Comparison of ENCODE assay signal across 21 mouse cellular contexts in the genomic region with DNA sequence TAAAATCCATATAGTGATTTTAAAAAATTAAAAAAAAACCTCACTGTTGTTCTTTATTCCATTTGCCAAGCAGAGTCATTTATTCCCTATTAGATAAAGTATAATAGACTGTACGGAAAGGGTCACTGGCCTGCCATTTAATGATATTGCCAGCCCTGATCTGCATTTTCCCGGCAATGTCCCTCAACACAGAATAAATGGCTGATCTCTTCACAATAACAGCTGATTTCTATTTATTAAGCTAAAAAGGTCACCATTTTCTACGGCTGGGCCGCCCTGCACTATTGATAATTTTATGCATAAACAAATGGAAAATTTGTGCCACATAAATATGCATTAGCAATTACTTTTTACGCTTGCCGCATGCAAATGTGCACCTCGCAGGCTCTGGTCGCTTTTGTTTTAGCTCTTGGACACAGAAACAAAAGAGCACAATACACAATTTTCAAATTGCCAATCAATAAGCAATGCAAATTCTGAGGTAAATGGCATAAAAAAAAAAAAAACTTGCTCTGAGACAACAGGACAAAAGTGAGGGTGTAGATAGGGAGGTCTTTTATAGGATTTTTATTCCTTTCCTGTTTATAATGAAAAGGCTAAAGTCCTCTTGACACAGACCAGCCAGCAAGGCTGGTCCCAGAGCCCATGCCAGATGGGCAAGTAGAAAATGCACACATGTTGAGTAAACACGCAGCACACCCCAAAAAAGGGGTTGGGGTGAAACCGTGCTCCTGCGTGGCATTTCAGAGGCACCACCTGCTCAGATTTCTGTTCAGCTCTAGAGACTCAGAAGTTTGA.
DNase-seq lines count a peak whose midpoint lies in the region; ATAC-seq lines count a peak whose summit lies in the region.
"Had no signal": no experiment of that assay in that cellular context is flagged by ENCODE, and none has a peak within 500 bp of the region (broad histone marks: within the 10 kb centered on the region; RNA-seq: fewer than 3 reads in every experiment).

No protein-coding gene starts in this region.

- no peak for ATAC-seq in lung, embryonic 16.5 days (ENCODE audit: low read depth)
- ATAC-seq in forebrain, embryonic 16.5 days, result peak; percentile 64
- no peak for ATAC-seq in liver, embryonic 15.5 days (ENCODE audit: insufficient read depth)
- no peak for ATAC-seq in neural tube, embryonic 15.5 days (ENCODE audit: low FRiP score)

- 0 out of 2 replicates have a peak, but pooled peaks cover 3% of the 10 kb centered on the region for H3K4me1 ChIP-seq in lung, embryonic 16.5 days (replicated peaks; ENCODE audit: control insufficient read depth, insufficient read depth, low read length)
- H3K4me1 ChIP-seq in forebrain, embryonic 16.5 days (replicated peaks; ENCODE audit: control insufficient read depth, insufficient read depth, low read length), result peaks cover 12% of the 10 kb centered on the region
- no peaks in the 10 kb centered on the region for H3K4me1 ChIP-seq in liver, embryonic 15.5 days (replicated peaks)
- H3K4me1 ChIP-seq in neural tube, embryonic 15.5 days, result 0 out of 2 replicates have a peak, but pooled peaks cover 4% of the 10 kb centered on the region
- no peaks in the 10 kb centered on the region for H3K4me1 ChIP-seq in limb, embryonic 10.5 days
- H3K4me1 ChIP-seq: limb, embryonic 13.5 days had no signal

- no peaks in the 10 kb centered on the region for H3K27me3 ChIP-seq in lung, embryonic 16.5 days (ENCODE audit: control insufficient read depth, insufficient read depth, low read depth, low read length)
- no peaks in the 10 kb centered on the region for H3K27me3 ChIP-seq in forebrain, embryonic 16.5 days (replicated peaks; ENCODE audit: control insufficient read depth, insufficient read depth, low read length)
- no peaks in the 10 kb centered on the region for H3K27me3 ChIP-seq in liver, embryonic 15.5 days
- no peaks in the 10 kb centered on the region for H3K27me3 ChIP-seq in neural tube, embryonic 15.5 days (replicated peaks)
- no peaks in the 10 kb centered on the region for H3K27me3 ChIP-seq in limb, embryonic 10.5 days (ENCODE audit: low read depth, poor library complexity, severe bottlenecking)
- H3K27me3 ChIP-seq: CH12.LX; limb, embryonic 13.5 days had no signal

- H3K9ac ChIP-seq in lung, embryonic 16.5 days (ENCODE audit: low read length), result no peak overlapping the region
- H3K9ac ChIP-seq in forebrain, embryonic 16.5 days (replicated peaks; ENCODE audit: low read depth, low read length), result no peak overlapping the region
- H3K9ac ChIP-seq in liver, embryonic 15.5 days, result no peak overlapping the region
- H3K9ac ChIP-seq in neural tube, embryonic 15.5 days (replicated peaks), result no peak overlapping the region
- H3K9ac ChIP-seq: limb, embryonic 13.5 days had no signal

- 0 out of 2 replicates have a peak overlapping the region, but pooled peaks have one; percentile 10 for H3K27ac ChIP-seq in lung, embryonic 16.5 days (ENCODE audit: low read length)
- H3K27ac ChIP-seq in forebrain, embryonic 16.5 days (ENCODE audit: low read length), result peak overlapping the region; percentile 38; the same call in 1 of the 2 replicates
- peak overlapping the region; percentile 57 for H3K27ac ChIP-seq in liver, embryonic 15.5 days (replicated peaks)
- no peak overlapping the region for H3K27ac ChIP-seq in neural tube, embryonic 15.5 days (replicated peaks)
- no peak overlapping the region for H3K27ac ChIP-seq in limb, embryonic 10.5 days
- H3K27ac ChIP-seq: limb, embryonic 13.5 days had no signal

- H3K4me2 ChIP-seq in lung, embryonic 16.5 days (ENCODE audit: low read depth, low read length), result 0 out of 2 replicates have a peak overlapping the region, but pooled peaks have one; percentile 20
- peak overlapping the region; percentile 2 for H3K4me2 ChIP-seq in forebrain, embryonic 16.5 days (ENCODE audit: low read length)
- H3K4me2 ChIP-seq in liver, embryonic 15.5 days, result peak overlapping the region; percentile 34; the same call in 1 of the 2 replicates
- H3K4me2 ChIP-seq in neural tube, embryonic 15.5 days, result no peak overlapping the region
- H3K4me2 ChIP-seq: heart, embryonic 11.5 days; limb, embryonic 13.5 days had no signal

- peak; percentile 78 for DNase-seq in heart, adult 11 months
- DNase-seq in heart, adult 8-10 months (ENCODE audit: low spot score), result no peak
- DNase-seq in lung, postnatal 4 days, result no peak
- no peak for DNase-seq in limb, embryonic 10.5 days (ENCODE audit: low spot score)
- DNase-seq: adrenal gland, postnatal 14 days; cerebellum, adult 11 months; cerebellum, postnatal 14 days; embryo, embryonic 11 days; gastrocnemius, postnatal 36 days; heart, postnatal 10 days; kidney, adult 11 months; lung, postnatal 36 days; right cerebral cortex, postnatal 25 days had no signal

- no peaks in the 10 kb centered on the region for H3K9me3 ChIP-seq in lung, embryonic 16.5 days (ENCODE audit: control insufficient read depth, low read length)
- H3K9me3 ChIP-seq in forebrain, embryonic 16.5 days (ENCODE audit: control insufficient read depth, low read length), result no peaks in the 10 kb centered on the region
- H3K9me3 ChIP-seq in liver, embryonic 15.5 days (replicated peaks), result no peaks in the 10 kb centered on the region
- no peaks in the 10 kb centered on the region for H3K9me3 ChIP-seq in neural tube, embryonic 15.5 days (replicated peaks)
- no peaks in the 10 kb centered on the region for H3K9me3 ChIP-seq in limb, embryonic 10.5 days (replicated peaks)
- H3K9me3 ChIP-seq: limb, embryonic 13.5 days had no signal

- H3K4me3 ChIP-seq in lung, embryonic 16.5 days (ENCODE audit: low read length), result no peak overlapping the region
- no peak overlapping the region for H3K4me3 ChIP-seq in forebrain, embryonic 16.5 days (replicated peaks; ENCODE audit: low read length)
- no peak overlapping the region for H3K4me3 ChIP-seq in liver, embryonic 15.5 days (replicated peaks)
- H3K4me3 ChIP-seq in neural tube, embryonic 15.5 days (replicated peaks), result no peak overlapping the region
- H3K4me3 ChIP-seq in limb, embryonic 10.5 days, result no peak overlapping the region
- H3K4me3 ChIP-seq: limb, embryonic 13.5 days; myocyte had no signal

- whole genome bisulfite sequencing in lung, embryonic 16.5 days, result 76% methylated on average over 11 of the region's 11 CpGs
- WGBS in forebrain, embryonic 16.5 days, result 14% methylated on average over 11 of the region's 11 CpGs
- WGBS in liver, embryonic 15.5 days (ENCODE audit: insufficient replicate concordance), result 72% methylated on average over 11 of the region's 11 CpGs
- WGBS in neural tube, embryonic 15.5 days, result 36% methylated on average over 11 of the region's 11 CpGs
- 92% methylated on average over 11 of the region's 11 CpGs for WGBS in limb, embryonic 10.5 days

- no peaks in the 10 kb centered on the region for H3K36me3 ChIP-seq in lung, embryonic 16.5 days (ENCODE audit: control insufficient read depth, insufficient read depth, low read length)
- H3K36me3 ChIP-seq in forebrain, embryonic 16.5 days (ENCODE audit: control insufficient read depth, insufficient read depth), result no peaks in the 10 kb centered on the region
- no peaks in the 10 kb centered on the region for H3K36me3 ChIP-seq in liver, embryonic 15.5 days (replicated peaks)
- H3K36me3 ChIP-seq in neural tube, embryonic 15.5 days, result no peaks in the 10 kb centered on the region
- no peaks in the 10 kb centered on the region for H3K36me3 ChIP-seq in limb, embryonic 10.5 days
- H3K36me3 ChIP-seq: limb, embryonic 13.5 days had no signal

Comparison
In these comparisons a context has a peak if more than half of its experiments do, and no peak if none do; other contexts are left out.
1. H3K27ac ChIP-seq: peak in lung, embryonic 16.5 days (single experiment), forebrain, embryonic 16.5 days (single experiment) and liver, embryonic 15.5 days (single experiment); none in neural tube, embryonic 15.5 days (single experiment) and limb, embryonic 10.5 days (single experiment).